Mouse (Mus musculus): ENCODE measurements at regions not wholly inside any gene's neighbourhood (a gene's known extent, or its start where the extent isn't known, plus 50 kb on each side); places are given as distances from the start of the nearest gene placed in this dataset.
A peak's percentile ranks its signal among the peaks of the same experiment; 100 is the strongest.

GRCm38 (mm10) chr1:137560389-137561268, 600.4 kb upstream of the Nr5a2 start:
- Histone ChIP-seq H3K4me2 (ENCODE audit: low read length) (no peak overlapping the region), H3K4me3 (ENCODE audit: low read depth, low read length) (no peak overlapping the region), H3K4me1 (ENCODE audit: control insufficient read depth, insufficient read depth, low read length) (no peaks in the 10 kb centered on the region), H3K36me3 (ENCODE audit: control insufficient read depth, insufficient read depth, low read length) (no peaks in the 10 kb centered on the region), H3K9ac (ENCODE audit: low read depth, low read length) (no peak overlapping the region), H3K9me3 (replicated peaks; ENCODE audit: control insufficient read depth, low read length, poor library complexity, severe bottlenecking) (no peaks in the 10 kb centered on the region), H3K27me3 (ENCODE audit: control insufficient read depth, insufficient read depth, low read depth, low read length) (no peaks in the 10 kb centered on the region), H3K27ac (ENCODE audit: low read length) (no peak overlapping the region)
- no peak for ATAC-seq
- WGBS: 69% methylated on average over 11 of the region's 11 CpGs

- WGBS: 100% methylated on average over 1 of the region's 1 CpGs
- no peak for ATAC-seq
- peaks cover 5% of the 10 kb centered on the region for H3K4me1 ChIP-seq (ENCODE audit: control insufficient read depth, insufficient read depth, low read length)
- H3K4me2 ChIP-seq (ENCODE audit: low read length): no peak overlapping the region
- no peak overlapping the region for H3K9ac ChIP-seq (ENCODE audit: low read depth, low read length)
- no peaks in the 10 kb centered on the region for H3K27me3 ChIP-seq (ENCODE audit: control insufficient read depth, insufficient read depth, low read depth, low read length)
- H3K9me3 ChIP-seq (replicated peaks; ENCODE audit: control insufficient read depth, low read length, poor library complexity, severe bottlenecking): no peaks in the 10 kb centered on the region
- no peaks in the 10 kb centered on the region for H3K36me3 ChIP-seq (ENCODE audit: control insufficient read depth, insufficient read depth, low read length)
- no peak overlapping the region for H3K27ac ChIP-seq (ENCODE audit: low read length)
- H3K4me3 ChIP-seq (ENCODE audit: low read depth, low read length): no peak overlapping the region
These were observed 589.4 kb upstream of the Nr5a2 start for GRCm38 (mm10) chr1:137549659-137550058.

- H3K36me3 ChIP-seq (ENCODE audit: control insufficient read depth, insufficient read depth, low read length): no peaks in the 10 kb centered on the region
- ATAC-seq: peak; percentile 42; the same call in 1 of the 2 replicates
- no peak overlapping the region for H3K4me3 ChIP-seq (ENCODE audit: low read depth, low read length)
- no peak overlapping the region for H3K4me2 ChIP-seq (ENCODE audit: low read length)
- H3K27ac ChIP-seq (ENCODE audit: low read length): peak overlapping the region; percentile 57
- H3K9ac ChIP-seq (ENCODE audit: low read depth, low read length): no peak overlapping the region
- no peaks in the 10 kb centered on the region for H3K27me3 ChIP-seq (ENCODE audit: control insufficient read depth, insufficient read depth, low read depth, low read length)
- peaks cover 5% of the 10 kb centered on the region for H3K4me1 ChIP-seq (ENCODE audit: control insufficient read depth, insufficient read depth, low read length)
- no peaks in the 10 kb centered on the region for H3K9me3 ChIP-seq (replicated peaks; ENCODE audit: control insufficient read depth, low read length, poor library complexity, severe bottlenecking)
These were observed 585.4 kb upstream of the Nr5a2 start for GRCm38 (mm10) chr1:137545666-137546065.

GRCm38 (mm10) chr1:137543828-137544227, 583.6 kb upstream of the Nr5a2 start:
- H3K4me1 ChIP-seq (ENCODE audit: control insufficient read depth, insufficient read depth, low read length): peaks cover 5% of the 10 kb centered on the region
- no peaks in the 10 kb centered on the region for H3K36me3 ChIP-seq (ENCODE audit: control insufficient read depth, insufficient read depth, low read length)
- no peak overlapping the region for H3K9ac ChIP-seq (ENCODE audit: low read depth, low read length)
- no peak overlapping the region for H3K27ac ChIP-seq (ENCODE audit: low read length)
- H3K9me3 ChIP-seq (replicated peaks; ENCODE audit: control insufficient read depth, low read length, poor library complexity, severe bottlenecking): no peaks in the 10 kb centered on the region
- no peaks in the 10 kb centered on the region for H3K27me3 ChIP-seq (ENCODE audit: control insufficient read depth, insufficient read depth, low read depth, low read length)
- ATAC-seq: no peak
- no peak overlapping the region for H3K4me3 ChIP-seq (ENCODE audit: low read depth, low read length)
- no peak overlapping the region for H3K4me2 ChIP-seq (ENCODE audit: low read length)
- whole genome bisulfite sequencing: 94% methylated on average over 3 of the region's 3 CpGs

- no peaks in the 10 kb centered on the region for H3K27me3 ChIP-seq (ENCODE audit: control insufficient read depth, insufficient read depth, low read depth, low read length)
- WGBS: 85% methylated on average over 9 of the region's 9 CpGs
- no peaks in the 10 kb centered on the region for H3K9me3 ChIP-seq (replicated peaks; ENCODE audit: control insufficient read depth, low read length, poor library complexity, severe bottlenecking)
These were observed 581.2 kb upstream of the Nr5a2 start for GRCm38 (mm10) chr1:137541453-137541852.

GRCm38 (mm10) chr1:137539424-137540116, 579.3 kb upstream of the Nr5a2 start:
- Histone ChIP-seq H3K27ac (ENCODE audit: low read length) (no peak overlapping the region), H3K36me3 (ENCODE audit: control insufficient read depth, insufficient read depth, low read length) (no peaks in the 10 kb centered on the region), H3K4me1 (ENCODE audit: control insufficient read depth, insufficient read depth, low read length) (no peaks in the 10 kb centered on the region), H3K4me2 (ENCODE audit: low read length) (no peak overlapping the region), H3K27me3 (ENCODE audit: control insufficient read depth, insufficient read depth, low read depth, low read length) (no peaks in the 10 kb centered on the region), H3K4me3 (ENCODE audit: low read depth, low read length) (no peak overlapping the region), H3K9ac (ENCODE audit: low read depth, low read length) (no peak overlapping the region), H3K9me3 (replicated peaks; ENCODE audit: control insufficient read depth, low read length, poor library complexity, severe bottlenecking) (no peaks in the 10 kb centered on the region)
- ATAC-seq: no peak
- 78% methylated on average over 12 of the region's 12 CpGs for WGBS

More at GRCm38 (mm10) chr1:137541453-137541852, 581.2 kb upstream of the Nr5a2 start:
- no peak overlapping the region for H3K9ac ChIP-seq (ENCODE audit: low read depth, low read length)
- no peak for ATAC-seq
- no peak overlapping the region for H3K4me2 ChIP-seq (ENCODE audit: low read length)
- no peak overlapping the region for H3K4me3 ChIP-seq (ENCODE audit: low read depth, low read length)
- H3K36me3 ChIP-seq (ENCODE audit: control insufficient read depth, insufficient read depth, low read length): no peaks in the 10 kb centered on the region
- H3K27ac ChIP-seq (ENCODE audit: low read length): no peak overlapping the region
- H3K4me1 ChIP-seq (ENCODE audit: control insufficient read depth, insufficient read depth, low read length): peaks cover 3% of the 10 kb centered on the region

GRCm38 (mm10) chr1:137514750-137515149, 554.5 kb upstream of the Nr5a2 start:
- WGBS: 90% methylated on average over 2 of the region's 2 CpGs
- Histone ChIP-seq H3K36me3 (ENCODE audit: control insufficient read depth, insufficient read depth, low read length) (no peaks in the 10 kb centered on the region), H3K4me2 (ENCODE audit: low read length) (no peak overlapping the region), H3K9ac (ENCODE audit: low read depth, low read length) (no peak overlapping the region), H3K4me1 (ENCODE audit: control insufficient read depth, insufficient read depth, low read length) (no peaks in the 10 kb centered on the region), H3K27ac (ENCODE audit: low read length) (no peak overlapping the region), H3K9me3 (replicated peaks; ENCODE audit: control insufficient read depth, low read length, poor library complexity, severe bottlenecking) (no peaks in the 10 kb centered on the region), H3K4me3 (ENCODE audit: low read depth, low read length) (no peak overlapping the region), H3K27me3 (ENCODE audit: control insufficient read depth, insufficient read depth, low read depth, low read length) (no peaks in the 10 kb centered on the region)
- no peak for ATAC-seq

GRCm38 (mm10) chr1:137503704-137504422, 543.6 kb upstream of the Nr5a2 start:
- H3K36me3 ChIP-seq (ENCODE audit: control insufficient read depth, insufficient read depth, low read length): no peaks in the 10 kb centered on the region
- no peak overlapping the region for H3K4me2 ChIP-seq (ENCODE audit: low read length)
- ATAC-seq: no peak
- no peak overlapping the region for H3K9ac ChIP-seq (ENCODE audit: low read depth, low read length)
- H3K27ac ChIP-seq (ENCODE audit: low read length): no peak overlapping the region
- WGBS: 80% methylated on average over 8 of the region's 8 CpGs
- H3K4me3 ChIP-seq (ENCODE audit: low read depth, low read length): no peak overlapping the region
- H3K27me3 ChIP-seq (ENCODE audit: control insufficient read depth, insufficient read depth, low read depth, low read length): no peaks in the 10 kb centered on the region
- H3K4me1 ChIP-seq (ENCODE audit: control insufficient read depth, insufficient read depth, low read length): no peaks in the 10 kb centered on the region
- H3K9me3 ChIP-seq (replicated peaks; ENCODE audit: control insufficient read depth, low read length, poor library complexity, severe bottlenecking): no peaks in the 10 kb centered on the region
